ENCODE assay signal across 8 mouse cellular contexts in genomic region chr11:88100170-88100569, GRCm38 (mm10). TPM values are rescaled to one million over a fixed set of nuclear protein-coding genes. Genes with fewer than 3 reads are reported as not detected.
DNase-seq lines count a peak whose midpoint lies in the region; ATAC-seq and TF ChIP-seq lines count a peak whose summit lies in the region.

No protein-coding gene starts in this region.

- H3K9ac ChIP-seq in lung, postnatal 0 days (replicated peaks; ENCODE audit: low read depth) = no peak overlapping the region
- no peak overlapping the region; the same call in 1 of the 2 replicates for H3K9ac ChIP-seq in limb, embryonic 13.5 days
- no peak overlapping the region for H3K9ac ChIP-seq in stomach, embryonic 15.5 days

- peak overlapping the region; percentile 96; the same call in 1 of the 2 replicates for H3K4me2 ChIP-seq in lung, postnatal 0 days (replicated peaks; ENCODE audit: low read depth, low read length)
- H3K4me2 ChIP-seq in limb, embryonic 13.5 days (replicated peaks) = peak overlapping the region; percentile 85
- H3K4me2 ChIP-seq in stomach, embryonic 15.5 days = peak overlapping the region; percentile 86

- no peak overlapping the region for H3K27ac ChIP-seq in cerebellum, adult 2 months (ENCODE audit: insufficient read depth, low read length)
- no peak overlapping the region for H3K27ac ChIP-seq in lung, postnatal 0 days (ENCODE audit: low read length)
- H3K27ac ChIP-seq in limb, embryonic 13.5 days = no peak overlapping the region
- H3K27ac ChIP-seq in stomach, embryonic 15.5 days = 0 out of 2 replicates have a peak overlapping the region, but pooled peaks have one; percentile 83

- intact Hi-C loops in left cerebral cortex, postnatal 10 days (cut with DNase I) = no loop called here

- TF ChIP-seq EP300 in lung, postnatal 0 days (IDR thresholded peaks at IDR 0.05) = no peak

- no peaks in the 10 kb centered on the region for H3K36me3 ChIP-seq in lung, postnatal 0 days (ENCODE audit: insufficient read depth, low read length)
- peaks cover 6% of the 10 kb centered on the region for H3K36me3 ChIP-seq in limb, embryonic 13.5 days
- H3K36me3 ChIP-seq in stomach, embryonic 15.5 days = no peaks in the 10 kb centered on the region

- no peaks in the 10 kb centered on the region for H3K9me3 ChIP-seq in lung, postnatal 0 days (ENCODE audit: low read length)
- H3K9me3 ChIP-seq in limb, embryonic 13.5 days = no peaks in the 10 kb centered on the region
- H3K9me3 ChIP-seq in stomach, embryonic 15.5 days = no peaks in the 10 kb centered on the region

- peak overlapping the region; percentile 40 for H3K4me3 ChIP-seq in cerebellum, adult 2 months (replicated peaks; ENCODE audit: insufficient read depth, low read depth, low read length)
- H3K4me3 ChIP-seq in lung, postnatal 0 days (ENCODE audit: low read depth, low read length) = no peak overlapping the region; the same call in 1 of the 2 replicates
- H3K4me3 ChIP-seq in limb, embryonic 13.5 days = peak overlapping the region; percentile 80
- H3K4me3 ChIP-seq in stomach, embryonic 15.5 days (replicated peaks) = peak overlapping the region; percentile 65

- no peaks in the 10 kb centered on the region for H3K27me3 ChIP-seq in cerebellum, adult 2 months (ENCODE audit: control insufficient read depth, insufficient read depth, low read length)
- no peaks in the 10 kb centered on the region for H3K27me3 ChIP-seq in lung, postnatal 0 days (replicated peaks; ENCODE audit: insufficient read depth, low read length)
- H3K27me3 ChIP-seq in limb, embryonic 13.5 days = peaks cover 12% of the 10 kb centered on the region
- H3K27me3 ChIP-seq in stomach, embryonic 15.5 days (replicated peaks) = no peaks in the 10 kb centered on the region

- DNase-seq in cerebellum, adult 2 months = no peak
- DNase-seq in cerebellum, adult 11 months = no peak
- DNase-seq in lung, postnatal 0 days (ENCODE audit: low spot score) = no peak
- no peak for DNase-seq in lung, adult 18-20 months
- DNase-seq in cerebellum, adult 8-10 months = no peak
- DNase-seq in left cerebral cortex, postnatal 10 days (ENCODE audit: extremely low spot score in 1 of 2, low spot score in 2 of 2) = no peak

- H3K4me1 ChIP-seq in cerebellum, adult 2 months (ENCODE audit: control insufficient read depth, insufficient read depth, low read length) = no peaks in the 10 kb centered on the region
- peaks cover 9% of the 10 kb centered on the region; the same call in 1 of the 2 replicates for H3K4me1 ChIP-seq in lung, postnatal 0 days (ENCODE audit: insufficient read depth, low read depth, low read length)
- peaks cover 41% of the 10 kb centered on the region for H3K4me1 ChIP-seq in limb, embryonic 13.5 days
- H3K4me1 ChIP-seq in stomach, embryonic 15.5 days = peaks cover 21% of the 10 kb centered on the region

- TF ChIP-seq POLR2A in cerebellum, adult 2 months (IDR thresholded peaks at IDR 0.05; ENCODE audit: borderline replicate concordance, insufficient read depth, low read length) = no peak

- TF ChIP-seq CTCF in cerebellum, adult 2 months (IDR thresholded peaks at IDR 0.05; ENCODE audit: borderline replicate concordance, insufficient read depth, low read depth, low read length) = no peak
- no peak for TF ChIP-seq CTCF in lung, postnatal 0 days (IDR thresholded peaks at IDR 0.05)

- ATAC-seq in lung, postnatal 0 days = no peak
- no peak for ATAC-seq in limb, embryonic 13.5 days (ENCODE audit: low FRiP score, low read depth)
- no peak for ATAC-seq in stomach, embryonic 15.5 days (ENCODE audit: insufficient read depth, low FRiP score, low read depth)

- WGBS in cerebellum, adult 2 months = 52% methylated on average over 4 of the region's 4 CpGs
- 34% methylated on average over 4 of the region's 4 CpGs for WGBS in lung, postnatal 0 days
- WGBS in limb, embryonic 13.5 days = 39% methylated on average over 4 of the region's 4 CpGs
- 35% methylated on average over 4 of the region's 4 CpGs for WGBS in stomach, embryonic 15.5 days

RNA-seq across cellular contexts. Expression of gene Cuedc1, which starts 2.3 kb away (rescaled TPM):
- 41.6 and 42.0 TPM in 2 replicates for polyA plus RNA-seq in cerebellum, adult 2 months (2012; rRNA removed)
- polyA plus RNA-seq in lung, postnatal 0 days (2015; fragmentation: Nextera tagmentation; extraction: Ambion mirVana) = 14.6 TPM in 2 replicates
- 37.2 and 37.7 TPM in 2 replicates for polyA plus RNA-seq in limb, embryonic 13.5 days (2015; fragmentation: Nextera tagmentation; extraction: Ambion mirVana)
- polyA plus RNA-seq in stomach, embryonic 15.5 days (2015; fragmentation: Nextera tagmentation; extraction: Ambion mirVana) = 23.8 and 26.7 TPM in 2 replicates
- total RNA-seq in left cerebral cortex, postnatal 10 days (2021) = 10 to 100 TPM; 37.1 to 43.6 TPM

RNA-seq across cellular contexts. Expression of gene Vezf1, which starts 32.1 kb away (rescaled TPM):
- 29.6 and 30.2 TPM in 2 replicates for polyA plus RNA-seq in cerebellum, adult 2 months (2012; rRNA removed)
- polyA plus RNA-seq in lung, postnatal 0 days (2015; fragmentation: Nextera tagmentation; extraction: Ambion mirVana) = 26.8 TPM in 2 replicates
- polyA plus RNA-seq in limb, embryonic 13.5 days (2015; fragmentation: Nextera tagmentation; extraction: Ambion mirVana) = 46.8 and 48.9 TPM in 2 replicates
- polyA plus RNA-seq in stomach, embryonic 15.5 days (2015; fragmentation: Nextera tagmentation; extraction: Ambion mirVana) = 34.0 and 35.1 TPM in 2 replicates
- total RNA-seq in left cerebral cortex, postnatal 10 days (2021) = 10 to 100 TPM; 23.6 to 25.5 TPM

RNA-seq across cellular contexts. Expression of gene Srsf1, which starts 53.0 kb away (rescaled TPM):
- 350 and 367 TPM in 2 replicates for polyA plus RNA-seq in cerebellum, adult 2 months (2012; rRNA removed)
- 88.1 and 111 TPM in 2 replicates for polyA plus RNA-seq in lung, postnatal 0 days (2015; fragmentation: Nextera tagmentation; extraction: Ambion mirVana)
- polyA plus RNA-seq in limb, embryonic 13.5 days (2015; fragmentation: Nextera tagmentation; extraction: Ambion mirVana) = 340 and 357 TPM in 2 replicates
- polyA plus RNA-seq in stomach, embryonic 15.5 days (2015; fragmentation: Nextera tagmentation; extraction: Ambion mirVana) = 271 TPM in 2 replicates
- total RNA-seq in left cerebral cortex, postnatal 10 days (2021) = 100 to 1,000 TPM; 172 to 198 TPM
